Mouse (Mus musculus) stomach, embryonic 14.5 days (tissue): Measurements from ENCODE around the gene Atg9a. TPM values are rescaled to one million over a fixed set of nuclear protein-coding genes. Genes with fewer than 3 reads are reported as not detected.

Experiments
- ATAC-seq: fragments of 200-750 bp; cut with Nextera tagmentation; 2 replicates; pipeline ENCODE4 v1.8.0; 2017; ENCODE audit warnings: low read depth, moderate TSS enrichment; ENCODE audit not compliant: insufficient number of reproducible peaks, insufficient read depth, low FRiP score
- H3K27ac ChIP-seq: fragments of 300-500 bp; sonication (generic); 2 replicates; pipeline ENCODE4 v1.5.1; 2014; ENCODE audit warnings: mild to moderate bottlenecking, low read length, moderate library complexity, mixed read lengths
- H3K27me3 ChIP-seq: fragments of 300-500 bp; sonication (generic); 2 replicates; pipeline ENCODE4 v1.6.1; 2014; ENCODE audit warnings: low read length, control low read depth, mixed read lengths; ENCODE audit not compliant: control insufficient read depth, insufficient read depth
- H3K36me3 ChIP-seq: fragments of 300-500 bp; sonication (generic); 2 replicates; pipeline ENCODE4 v1.6.1; 2014; ENCODE audit warnings: mild to moderate bottlenecking, control low read depth, low read length, moderate library complexity, mixed read lengths; ENCODE audit not compliant: control insufficient read depth, insufficient read depth
- H3K4me1 ChIP-seq: fragments of 300-500 bp; sonication (generic); 2 replicates; pipeline ENCODE4 v1.6.1; 2014; ENCODE audit warnings: low read length, control low read depth, mixed read lengths; ENCODE audit not compliant: control insufficient read depth, insufficient read depth
- H3K4me2 ChIP-seq: fragments of 300-500 bp; sonication (generic); replicated peaks from 2 replicates; pipeline ENCODE4 v1.6.1; 2014; ENCODE audit warnings: low read depth, low read length, control low read depth
- H3K4me3 ChIP-seq: fragments of 300-500 bp; sonication (generic); 2 replicates; pipeline ENCODE4 v1.5.1; 2014; ENCODE audit warnings: low read depth, low read length, control low read depth
- H3K9ac ChIP-seq: fragments of 300-500 bp; sonication (generic); replicated peaks from 2 replicates; pipeline ENCODE4 v1.6.1; 2014; ENCODE audit warnings: low read depth, mild to moderate bottlenecking, control low read depth, low read length, moderate library complexity, mixed read lengths
- H3K9me3 ChIP-seq: fragments of 300-500 bp; sonication (generic); 2 replicates; pipeline ENCODE4 v1.6.1; 2016; ENCODE audit warnings: low read depth, low read length, control low read depth; ENCODE audit not compliant: control insufficient read depth
- WGBS: fragments of 180-500 bp; shearing (Covaris S2); extraction: QIAGEN DNeasy Blood & Tissue Kit; methylation state at CpG from one replicate; pipeline ENCODE4 v1.1.7; 2014; 5-methylcytosine and 5-hydroxymethylcytosine counted together
- polyA plus RNA-seq: library from polyadenylated mRNA; unstranded; fragments of >200 nt; fragmentation: Nextera tagmentation; extraction: Ambion mirVana; gene quantifications from 2 replicates; pipeline ENCODE4 v1.2.1, GENCODE M21; 2014

Gene Atg9a
- polyA plus RNA-seq, 1 experiment from 2014 or later = 23.2 TPM

DNA sequence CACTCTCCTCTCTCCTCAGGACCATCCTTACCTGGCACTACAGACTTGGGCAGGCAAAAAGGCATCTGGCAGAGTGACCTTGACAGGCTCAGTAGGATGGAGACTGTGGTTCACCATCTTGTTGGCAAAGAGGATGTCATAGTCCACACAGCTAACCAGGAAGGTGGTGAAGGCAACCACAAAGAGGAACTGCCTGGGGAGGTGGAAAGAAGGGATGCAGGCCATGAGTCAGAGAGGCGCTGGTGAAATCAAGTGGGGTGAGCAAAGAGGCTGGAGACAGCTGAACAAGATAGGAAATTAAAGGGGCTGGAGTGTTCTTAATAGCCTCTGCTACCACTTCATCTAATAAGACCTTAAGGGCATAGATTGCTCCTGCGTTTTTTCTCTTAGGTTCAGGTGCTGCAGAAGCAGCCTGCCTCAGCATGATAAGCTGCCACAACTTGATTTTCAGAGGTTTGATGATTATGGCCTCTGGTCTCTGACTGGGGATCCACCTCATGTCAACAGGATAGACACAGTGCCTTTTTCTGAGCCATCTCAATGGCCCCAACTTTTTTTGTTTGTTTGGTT is 4.0 kb downstream of the Atg9a start:
- Histone ChIP-seq H3K4me3 (no peak overlapping the region), H3K4me1 (peaks cover 6% of the 10 kb centered on the region), H3K9me3 (no peaks in the 10 kb centered on the region), H3K27ac (no peak overlapping the region), H3K9ac (no peak overlapping the region), H3K4me2 (no peak overlapping the region), H3K36me3 (peaks cover 30% of the 10 kb centered on the region), H3K27me3 (no peaks in the 10 kb centered on the region)
- no peak for ATAC-seq
- 86% methylated on average over 2 of the region's 2 CpGs for WGBS

DNA sequence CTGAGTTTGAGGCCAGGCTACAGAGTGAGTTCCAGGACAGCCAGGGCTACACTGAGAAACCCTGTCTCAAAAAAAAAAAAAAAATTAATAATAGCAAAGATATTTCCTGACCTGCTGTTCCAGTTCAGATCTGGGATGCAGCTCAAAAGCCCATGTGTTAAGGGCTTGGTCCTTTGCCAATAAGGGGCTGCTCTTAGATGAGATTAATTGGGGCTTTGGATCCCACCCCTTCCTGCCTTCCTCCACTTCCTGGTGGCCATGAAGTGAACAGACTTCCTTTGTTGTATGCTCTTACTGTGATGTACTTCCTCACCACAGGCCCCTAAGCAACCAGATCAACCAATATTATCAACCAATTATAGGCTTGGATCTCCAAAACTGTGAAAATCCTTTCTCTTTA is 4.9 kb downstream of the Atg9a start:
- no peak overlapping the region for H3K27ac ChIP-seq
- no peaks in the 10 kb centered on the region for H3K9me3 ChIP-seq
- peaks cover 37% of the 10 kb centered on the region for H3K36me3 ChIP-seq
- ATAC-seq = no peak
- peaks cover 5% of the 10 kb centered on the region; the same call in 1 of the 2 replicates for H3K4me1 ChIP-seq
- no peak overlapping the region for H3K9ac ChIP-seq
- H3K27me3 ChIP-seq = no peaks in the 10 kb centered on the region
- H3K4me3 ChIP-seq = no peak overlapping the region
- no peak overlapping the region for H3K4me2 ChIP-seq

DNA sequence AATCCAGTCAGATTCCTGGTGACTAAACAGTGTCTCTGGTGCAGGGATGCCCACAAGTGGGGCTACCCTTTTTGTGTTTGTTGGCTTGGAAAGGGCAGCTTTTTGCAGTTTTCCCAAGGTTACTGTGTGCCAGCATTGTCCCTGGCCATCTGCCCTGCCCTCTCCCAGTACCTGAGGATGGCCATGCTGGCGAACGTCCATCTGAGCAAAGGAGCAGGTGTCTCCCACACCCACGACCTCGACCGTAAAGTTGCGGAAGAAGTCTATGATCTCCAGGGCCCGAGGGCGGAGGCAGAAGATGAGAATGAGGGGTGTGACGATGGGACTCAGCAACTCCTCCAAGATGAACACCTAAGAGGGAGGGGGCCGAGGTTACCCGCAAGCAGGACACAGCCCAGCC is 6.5 kb downstream of the Atg9a start:
- no peak overlapping the region for H3K9ac ChIP-seq

DNA sequence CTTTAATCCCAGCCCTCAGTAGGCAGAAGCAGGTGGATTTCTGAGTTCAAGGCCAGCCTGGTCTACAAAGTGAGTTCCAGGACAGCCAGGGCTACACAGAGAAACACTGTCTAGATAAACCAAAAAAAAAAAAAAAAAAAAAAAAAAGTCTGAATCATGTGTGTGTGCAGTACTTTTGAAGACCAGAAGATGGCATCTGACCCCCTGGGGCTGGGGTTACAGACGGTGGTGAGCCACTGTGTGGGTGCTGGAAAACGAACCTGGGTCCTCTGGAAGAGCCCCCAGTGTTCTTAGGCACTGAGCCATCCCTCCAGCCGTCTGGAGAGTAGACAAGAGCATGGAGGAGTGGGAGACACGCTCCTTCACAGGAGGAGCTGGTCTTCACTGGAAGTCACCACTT is 9.8 kb downstream of the Atg9a start:
- Histone ChIP-seq H3K9me3 (no peaks in the 10 kb centered on the region), H3K36me3 (peaks cover 37% of the 10 kb centered on the region), H3K4me1 (peaks cover 6% of the 10 kb centered on the region), H3K27ac (no peak overlapping the region), H3K9ac (no peak overlapping the region), H3K4me2 (no peak overlapping the region), H3K4me3 (no peak overlapping the region), H3K27me3 (no peaks in the 10 kb centered on the region)
- ATAC-seq = no peak
- 74% methylated on average over 4 of the region's 4 CpGs for WGBS

More for the DNA sequence above, 6.5 kb downstream of the Atg9a start:
- Histone ChIP-seq H3K36me3 (peaks cover 42% of the 10 kb centered on the region), H3K27me3 (no peaks in the 10 kb centered on the region), H3K4me3 (no peak overlapping the region), H3K9me3 (no peaks in the 10 kb centered on the region), H3K27ac (no peak overlapping the region), H3K4me1 (peaks cover 2% of the 10 kb centered on the region; the same call in 1 of the 2 replicates), H3K4me2 (no peak overlapping the region)
- 94% methylated on average over 11 of the region's 11 CpGs for WGBS
- ATAC-seq = no peak

DNA sequence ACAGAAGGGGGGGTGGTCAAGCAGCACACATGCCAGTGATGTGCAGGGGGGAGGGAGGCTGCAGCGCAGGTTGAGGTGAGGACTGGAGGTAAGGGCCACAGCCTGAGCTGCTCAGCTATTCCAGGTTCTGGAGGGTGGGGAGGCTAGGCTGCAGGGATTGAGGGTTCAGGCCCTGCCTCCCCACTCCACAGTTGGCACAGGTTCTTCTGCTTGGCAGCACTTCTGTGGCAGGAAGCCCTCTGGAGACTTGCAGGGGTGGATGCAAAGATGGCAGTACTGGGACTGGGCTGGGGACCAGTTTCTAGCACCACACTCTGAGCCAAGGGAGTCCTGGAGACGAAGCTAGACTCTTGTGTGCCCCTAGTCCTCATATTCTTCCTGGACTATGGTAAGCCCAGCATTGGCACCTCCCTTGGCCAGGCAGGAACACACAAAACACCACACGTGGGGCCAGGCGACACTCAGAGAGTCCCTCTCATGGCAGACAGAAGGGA is 10.6 kb downstream of the Atg9a start:
- H3K9ac ChIP-seq = no peak overlapping the region
- 84% methylated on average over 4 of the region's 4 CpGs for WGBS
- H3K4me2 ChIP-seq = no peak overlapping the region
- H3K27ac ChIP-seq = no peak overlapping the region
- ATAC-seq = no peak
- H3K4me3 ChIP-seq = no peak overlapping the region
- no peaks in the 10 kb centered on the region for H3K27me3 ChIP-seq
- H3K36me3 ChIP-seq = peaks cover 37% of the 10 kb centered on the region
- peaks cover 6% of the 10 kb centered on the region for H3K4me1 ChIP-seq
- H3K9me3 ChIP-seq = no peaks in the 10 kb centered on the region

DNA sequence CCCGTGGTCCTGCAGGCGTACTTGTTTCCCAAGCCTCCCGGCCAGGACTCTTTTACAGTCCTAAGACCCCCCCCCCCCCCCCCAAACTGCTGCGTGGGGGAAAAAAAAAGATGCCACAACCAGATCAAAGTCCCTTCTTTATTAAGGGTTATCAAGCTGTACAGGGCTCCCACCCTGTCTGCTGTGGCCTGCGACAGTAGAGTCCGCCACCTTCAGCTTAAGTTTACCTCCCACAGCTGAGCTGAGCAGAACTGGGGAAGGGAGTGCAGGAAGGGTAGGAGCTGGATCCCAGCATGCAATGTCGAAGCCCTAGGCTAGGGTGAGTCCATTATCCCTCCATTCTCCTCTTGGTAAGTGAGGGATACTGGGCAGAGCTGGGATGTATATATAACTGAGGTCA is 11.3 kb downstream of the Atg9a start:
- no peak overlapping the region for H3K9ac ChIP-seq
- H3K36me3 ChIP-seq = peaks cover 32% of the 10 kb centered on the region
- H3K9me3 ChIP-seq = no peaks in the 10 kb centered on the region
- WGBS = 22% methylated on average over 7 of the region's 7 CpGs
- ATAC-seq = no peak
- H3K4me2 ChIP-seq = peak overlapping the region; percentile 87
- H3K4me3 ChIP-seq = peak overlapping the region; percentile 51; the same call in 1 of the 2 replicates
- H3K4me1 ChIP-seq = peaks cover 6% of the 10 kb centered on the region
- no peak overlapping the region for H3K27ac ChIP-seq
- no peaks in the 10 kb centered on the region for H3K27me3 ChIP-seq

DNA sequence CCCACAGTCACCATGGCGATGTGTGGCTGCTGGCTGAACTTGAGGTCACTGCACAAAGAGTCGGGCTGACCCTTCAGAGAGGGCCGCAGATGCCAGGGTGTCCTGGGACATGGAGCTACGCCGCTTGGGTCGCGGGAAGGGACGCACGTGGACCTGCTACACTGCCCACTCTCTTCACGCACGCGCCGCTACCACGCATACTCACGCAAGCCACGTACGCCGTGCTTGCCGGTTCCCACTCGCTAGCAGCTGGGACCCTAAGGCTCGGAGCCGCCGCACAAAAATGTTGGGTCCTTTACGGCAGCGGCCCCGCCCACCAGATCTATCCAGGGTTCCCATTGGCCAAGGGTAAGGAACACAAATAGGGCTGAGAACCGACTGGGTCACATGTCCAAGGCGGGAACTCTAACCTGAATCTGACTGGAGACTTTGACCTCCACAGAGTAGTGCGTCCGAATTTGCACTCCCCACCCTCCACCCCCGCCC is 11.8 kb downstream of the Atg9a start, which contains the start of gene Abcb6:
Gene Abcb6, minus strand, starts transcription at position 288 of the 486 bp plus-strand sequence.
- ATAC-seq = peak; percentile 90
- WGBS = under 1% methylated on average over 31 of the region's 31 CpGs
- H3K27me3 ChIP-seq = no peaks in the 10 kb centered on the region
- peaks cover 6% of the 10 kb centered on the region for H3K4me1 ChIP-seq
- H3K36me3 ChIP-seq = peaks cover 32% of the 10 kb centered on the region
- H3K9ac ChIP-seq = peak within 1 kb of the TSS; percentile 49
- peak within 1 kb of the TSS; percentile 51 for H3K4me3 ChIP-seq
- no peaks in the 10 kb centered on the region for H3K9me3 ChIP-seq
- H3K27ac ChIP-seq = no peak within 1 kb of the TSS; the same call in 1 of the 2 replicates
- H3K4me2 ChIP-seq = peak within 1 kb of the TSS; percentile 87

DNA sequence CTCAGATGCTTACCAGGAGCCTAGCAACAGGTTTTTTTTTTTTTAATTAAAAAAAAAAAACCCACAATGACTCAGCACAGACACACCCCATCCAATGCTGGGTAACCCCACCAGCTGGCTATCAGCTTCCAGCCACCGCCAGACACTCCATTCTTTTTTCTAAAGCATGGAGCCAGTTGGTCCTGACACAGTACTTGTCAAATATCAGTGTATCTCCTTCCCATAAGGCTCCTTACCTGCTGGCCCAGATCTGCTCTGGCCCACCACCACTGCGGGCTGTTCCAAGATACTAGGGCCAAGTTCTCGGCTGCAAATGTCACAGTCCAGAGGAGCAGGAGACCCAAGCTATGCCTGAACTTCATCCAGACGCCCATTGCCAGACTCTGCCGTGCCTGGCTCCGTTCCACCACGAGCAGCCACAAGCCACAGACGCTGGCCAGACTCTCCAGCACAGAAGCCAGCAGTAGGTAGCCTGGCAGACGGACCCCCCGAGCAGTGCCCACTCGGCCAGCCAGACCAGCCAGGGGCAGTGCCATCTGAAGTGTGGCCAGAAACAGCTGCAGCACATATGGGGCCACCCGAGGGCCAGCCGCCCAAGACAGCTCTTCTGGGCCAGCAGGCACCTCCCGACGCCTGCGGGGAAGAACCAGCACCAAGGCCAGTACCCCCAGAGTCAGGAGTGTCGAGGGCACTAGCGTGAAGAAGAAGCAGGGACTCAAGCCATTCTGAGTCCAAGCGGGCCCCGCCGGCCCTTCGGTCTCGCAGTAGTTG is 12.5 kb downstream of the Atg9a start:
- Histone ChIP-seq H3K27me3 (no peaks in the 10 kb centered on the region), H3K4me3 (peak overlapping the region; percentile 51), H3K9ac (peak overlapping the region; percentile 49), H3K9me3 (no peaks in the 10 kb centered on the region), H3K4me1 (peaks cover 6% of the 10 kb centered on the region), H3K4me2 (peak overlapping the region; percentile 87), H3K27ac (no peak overlapping the region; the same call in 1 of the 2 replicates), H3K36me3 (peaks cover 26% of the 10 kb centered on the region)
- ATAC-seq = peak; percentile 21; the same call in 1 of the 2 replicates
- 8% methylated on average over 23 of the region's 23 CpGs for WGBS
